Mouse (Mus musculus): ENCODE data around the gene Wdr13.

The Wdr13 gene

DNA sequence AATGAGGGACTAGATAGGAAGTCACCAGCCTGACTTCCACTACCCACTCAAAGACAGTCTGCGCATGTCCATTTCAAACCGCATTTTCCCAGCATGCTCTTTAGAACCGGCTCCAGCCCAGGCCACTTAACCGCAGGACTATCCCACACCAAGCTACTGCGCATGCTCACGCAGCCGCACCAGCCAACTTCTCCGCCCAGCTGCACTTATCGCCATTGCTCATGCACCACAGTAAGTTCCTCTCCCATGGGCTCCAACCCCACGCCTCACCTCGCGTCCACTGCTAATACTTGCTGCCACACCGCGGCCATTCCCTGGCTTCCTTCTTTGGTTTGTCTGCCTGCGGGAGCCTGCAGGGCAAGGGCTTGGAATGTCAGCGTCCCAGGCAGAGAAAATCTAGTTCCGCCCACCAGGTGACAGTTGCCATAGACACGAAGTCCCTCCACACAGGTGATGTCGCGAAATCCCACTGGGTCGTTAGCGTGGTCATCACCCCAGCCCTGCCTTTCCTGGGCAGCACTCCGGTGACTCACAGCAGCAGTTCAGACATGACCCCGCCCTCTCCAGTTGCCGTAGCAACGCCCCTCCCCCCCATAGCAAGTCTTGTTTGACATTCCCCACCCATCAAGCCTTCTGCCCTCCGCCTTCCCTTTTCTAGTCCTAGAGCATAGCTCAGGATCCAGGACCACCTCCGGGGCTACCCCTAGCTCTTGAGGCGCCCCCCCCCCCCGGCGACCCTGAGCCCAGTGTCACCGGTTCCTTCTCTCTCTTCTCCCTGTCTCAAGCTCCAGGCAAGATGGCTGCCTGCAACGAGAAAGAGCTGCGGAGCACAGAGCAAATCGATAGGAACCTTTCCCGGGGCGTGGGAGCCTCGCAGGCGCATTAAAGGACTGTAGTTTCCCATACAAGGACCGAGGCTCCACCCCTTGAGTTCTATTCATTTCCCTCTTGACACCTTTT is at the start of gene Wdr13:
Gene Wdr13 (minus strand): TSS at position 876 of the 960 bp plus-strand sequence.
- DNase-seq (ENCODE audit: low read depth) = peak; percentile 94

DNA sequence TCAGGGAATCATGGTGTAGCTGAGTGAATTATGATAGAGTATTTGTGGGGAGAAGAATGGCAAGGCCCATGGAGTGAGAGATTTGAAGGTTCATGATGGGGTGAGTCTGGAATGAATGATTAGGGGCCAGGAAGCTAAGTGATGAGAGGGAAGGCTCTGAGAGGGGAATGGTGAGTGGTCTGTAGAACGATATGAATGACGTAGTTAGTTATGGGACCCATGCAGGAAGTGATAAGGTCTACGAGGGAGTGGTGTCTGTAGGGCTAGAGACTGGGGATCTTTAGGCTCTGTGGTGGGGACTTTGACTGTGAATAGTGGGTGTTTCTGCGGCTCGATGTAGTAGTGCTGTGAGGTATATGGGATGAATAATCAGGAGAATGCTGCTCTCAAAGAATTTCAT is 47.0 kb upstream of the Wdr13 start:
- DNase-seq (ENCODE audit: low read depth) = no peak

GRCm38 (mm10) chrX:8178871-8179270 is 46.2 kb upstream of the Wdr13 start:
- DNase-seq (ENCODE audit: low read depth) = no peak

- DNase-seq (ENCODE audit: low read depth) = peak; percentile 94
Observed at GRCm38 (mm10) chrX:8175504-8176385, 43.1 kb upstream of the Wdr13 start, which contains the start of gene Tbc1d25. Gene Tbc1d25 (minus strand): TSS chrX:8176181.

GRCm38 (mm10) chrX:8175169-8175503 is 42.4 kb upstream of the Wdr13 start:
- no peak for DNase-seq (ENCODE audit: low read depth)

- DNase-seq (ENCODE audit: low read depth) = no peak
Observed at GRCm38 (mm10) chrX:8167716-8168647, 35.3 kb upstream of the Wdr13 start.

DNA sequence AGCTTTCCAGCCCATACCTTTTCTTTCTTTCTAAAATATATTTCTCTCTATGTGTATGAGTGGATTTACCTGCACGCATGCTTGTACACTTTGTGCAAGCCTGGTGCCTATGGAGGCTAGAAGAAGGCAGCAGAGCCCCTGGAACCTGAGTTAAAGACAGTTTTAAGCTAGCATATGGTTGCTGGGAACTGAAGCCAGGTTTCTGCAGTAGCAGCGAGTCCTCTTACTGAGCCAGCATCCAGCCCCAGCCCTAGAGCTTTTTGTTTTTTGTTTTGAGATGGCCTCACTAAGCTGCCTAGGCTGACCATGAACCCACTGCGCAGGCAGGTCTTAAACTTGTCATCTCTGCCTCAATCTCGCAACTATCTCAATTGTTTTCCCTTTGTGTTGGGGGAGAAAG is 31.8 kb upstream of the Wdr13 start:
- DNase-seq (ENCODE audit: low read depth) = no peak

- DNase-seq (ENCODE audit: low read depth) = no peak
Observed at GRCm38 (mm10) chrX:8163076-8163475, 30.4 kb upstream of the Wdr13 start.

GRCm38 (mm10) chrX:8145153-8145991 is 12.7 kb upstream of the Wdr13 start, which contains the start of gene Rbm3:
Gene Rbm3 (minus strand): TSS chrX:8145880.
- peak; percentile 93 for DNase-seq (ENCODE audit: low read depth)

GRCm38 (mm10) chrX:8143750-8144149 is 11.1 kb upstream of the Wdr13 start:
- no peak for DNase-seq (ENCODE audit: low read depth)

DNA sequence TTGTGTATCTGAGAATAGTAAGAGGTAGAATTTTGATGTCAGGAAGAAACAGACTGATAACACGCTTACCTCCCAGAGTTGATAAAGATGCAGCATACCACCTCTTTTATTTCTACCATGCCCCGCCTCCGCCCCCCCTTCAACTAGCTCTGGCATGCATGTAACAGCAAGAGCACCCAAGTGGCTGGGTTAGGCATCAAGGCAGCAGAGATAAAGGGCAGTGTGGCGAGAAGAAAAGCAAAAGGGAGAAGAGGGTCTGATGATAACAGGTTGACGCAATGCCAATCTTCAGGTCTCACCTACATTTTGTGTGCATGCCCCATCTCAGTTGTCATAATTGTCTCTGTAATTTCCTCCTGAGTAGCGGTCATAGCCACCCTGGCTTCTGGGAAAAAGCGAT is 10.3 kb upstream of the Wdr13 start:
- no peak for DNase-seq (ENCODE audit: low read depth)

GRCm38 (mm10) chrX:8141058-8141457 is 8.4 kb upstream of the Wdr13 start:
- DNase-seq (ENCODE audit: low read depth) = no peak

- no peak for DNase-seq (ENCODE audit: low read depth)
Observed at GRCm38 (mm10) chrX:8140446-8140845, 7.8 kb upstream of the Wdr13 start.

- DNase-seq (ENCODE audit: low read depth) = no peak
Observed at GRCm38 (mm10) chrX:8139480-8139879, 6.8 kb upstream of the Wdr13 start.

GRCm38 (mm10) chrX:8135886-8136285 is 3.2 kb upstream of the Wdr13 start:
- DNase-seq (ENCODE audit: low read depth) = no peak

DNA sequence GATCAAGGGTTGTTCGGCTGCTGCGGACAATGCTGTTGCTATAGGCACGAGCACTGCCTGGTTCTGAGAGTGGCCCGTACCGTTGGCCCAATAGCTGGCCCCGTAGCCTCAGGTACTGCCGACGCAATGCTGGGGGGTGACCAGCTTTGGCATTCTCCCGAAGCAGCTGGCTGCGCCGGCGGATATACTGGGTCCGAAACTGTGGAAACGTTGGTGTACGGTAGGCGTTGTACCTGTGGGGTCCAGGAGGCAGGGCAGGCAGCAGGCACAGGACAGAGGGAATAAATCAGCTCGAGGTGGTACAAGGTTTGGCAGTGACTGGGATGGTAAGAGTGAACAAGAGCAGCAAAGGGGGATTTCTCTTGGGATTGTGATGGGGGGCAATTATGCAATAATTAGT is 1.3 kb downstream of the Wdr13 start:
- no peak for DNase-seq (ENCODE audit: low read depth)

DNA sequence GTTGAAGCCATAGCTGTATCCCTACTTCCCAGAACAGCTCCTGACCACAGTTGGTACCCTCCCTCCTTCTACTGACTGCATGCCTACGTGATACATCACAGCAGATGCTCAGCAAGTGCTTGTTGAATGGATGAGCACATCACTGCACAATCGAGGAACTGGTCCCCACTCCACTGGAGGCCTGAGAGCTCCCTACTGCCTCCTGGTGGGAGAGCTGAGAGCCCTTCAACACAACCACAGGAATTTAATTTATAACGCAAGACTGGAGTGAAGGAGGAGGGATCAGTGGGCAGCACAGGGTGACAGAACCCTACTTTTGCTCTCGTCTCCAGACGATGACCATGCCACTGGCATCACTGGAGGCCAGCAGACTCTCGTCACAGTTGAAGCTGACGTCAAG is 7.5 kb downstream of the Wdr13 start:
- DNase-seq (ENCODE audit: low read depth) = no peak

DNA sequence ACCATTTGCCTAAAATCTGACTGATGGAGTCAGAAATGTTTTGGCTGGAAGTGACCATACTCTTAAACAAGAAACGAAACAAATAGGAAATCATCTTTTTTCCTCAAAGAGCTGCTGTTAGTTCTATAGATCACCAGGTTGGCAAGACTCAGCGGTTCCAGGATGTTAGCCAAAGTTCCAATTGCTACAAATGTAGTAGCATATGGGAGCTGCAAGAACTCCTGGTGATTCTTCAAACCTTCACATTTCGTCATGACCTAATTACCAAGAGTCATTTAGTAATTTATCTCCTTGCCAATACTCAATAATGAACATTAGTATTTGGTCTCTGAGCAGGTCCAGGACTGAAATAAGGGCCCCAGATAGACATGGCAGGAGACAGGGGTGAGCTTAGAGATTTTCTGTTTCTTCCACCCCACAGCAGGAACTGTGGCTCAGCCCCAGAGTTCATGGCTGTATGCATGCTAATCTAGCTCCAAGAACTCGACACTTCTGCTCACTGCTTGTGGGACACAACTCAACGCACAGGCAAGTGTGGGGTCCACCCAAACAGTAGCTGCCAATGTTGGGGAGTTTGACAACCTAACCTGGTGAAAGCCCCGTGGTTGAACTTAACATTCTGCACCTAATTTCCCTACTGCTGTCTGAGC is 8.7 kb downstream of the Wdr13 start:
- no peak for DNase-seq (ENCODE audit: low read depth)

DNA sequence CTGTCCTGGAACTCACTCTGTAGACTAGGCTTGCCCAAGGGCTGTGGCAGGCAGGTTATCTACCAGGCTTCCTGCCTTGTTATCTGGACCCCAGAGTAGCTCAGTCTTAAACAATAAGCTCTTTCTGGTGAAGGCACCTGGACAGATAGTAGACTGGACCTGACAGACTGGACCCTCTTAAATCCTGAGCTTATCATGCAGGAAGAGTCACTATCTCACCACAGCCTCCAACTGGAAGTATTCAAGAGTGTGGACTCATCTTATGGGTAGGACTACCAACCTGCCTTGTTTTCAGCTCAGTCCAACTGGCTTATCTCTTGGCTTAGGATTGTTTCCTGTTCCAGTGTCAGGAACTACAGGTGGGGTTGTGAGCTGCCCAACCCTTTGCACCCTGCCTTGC is 15.4 kb downstream of the Wdr13 start:
- DNase-seq (ENCODE audit: low read depth) = no peak

- no peak for DNase-seq (ENCODE audit: low read depth)
Observed at GRCm38 (mm10) chrX:8115275-8115674, 17.4 kb downstream of the Wdr13 start.
